Mouse (Mus musculus) liver, adult 2 months (tissue): ENCODE results near the gene Ubash3b. TPM values are rescaled to one million over a fixed set of nuclear protein-coding genes. Genes with fewer than 3 reads are reported as not detected.

Experiments used
- DNase-seq: peaks from one replicate; pipeline ENCODE4 v3.0.0-alpha.2; 2011; ENCODE audit warnings: low read depth, low spot score; ENCODE audit errors: extremely low read depth
- H3K27ac ChIP-seq: fragments of 200-500 bp; replicated peaks from 2 replicates; pipeline ENCODE4 v1.5.1; 2012; ENCODE audit warnings: low read depth, mild to moderate bottlenecking, control low read depth, inconsistent platforms, low read length; ENCODE audit not compliant: insufficient read depth
- H3K27me3 ChIP-seq: fragments of 200-500 bp; 2 replicates; pipeline ENCODE4 v1.6.1; 2012; ENCODE audit warnings: mild to moderate bottlenecking, moderate library complexity, low read length, inconsistent platforms; ENCODE audit not compliant: control insufficient read depth, insufficient read depth
- H3K36me3 ChIP-seq: fragments of 200-500 bp; 2 replicates; pipeline ENCODE4 v1.6.1; 2012; ENCODE audit warnings: low read length, inconsistent platforms; ENCODE audit not compliant: control insufficient read depth, insufficient read depth
- H3K4me1 ChIP-seq: fragments of 200-500 bp; 2 replicates; pipeline ENCODE4 v1.6.1; 2011; ENCODE audit warnings: low read length; ENCODE audit not compliant: control insufficient read depth, insufficient read depth
- H3K4me3 ChIP-seq: fragments of 200-500 bp; 2 replicates; pipeline ENCODE4 v1.5.1; 2011; ENCODE audit warnings: low read depth, mild to moderate bottlenecking, control low read depth, low read length, moderate library complexity; ENCODE audit not compliant: insufficient read depth
- H3K79me2 ChIP-seq: fragments of 200-500 bp; 2 replicates; pipeline ENCODE4 v1.6.1; 2012; ENCODE audit warnings: inconsistent platforms, mild to moderate bottlenecking, low read length, moderate library complexity; ENCODE audit not compliant: control insufficient read depth, insufficient read depth
- H3K9ac ChIP-seq: fragments of 200-500 bp; 2 replicates; pipeline ENCODE4 v1.6.1; 2012; ENCODE audit warnings: low read depth, mild to moderate bottlenecking, control low read depth, inconsistent platforms, low read length
- CTCF ChIP-seq: fragments of 200-500 bp; IDR thresholded peaks from 2 replicates; pipeline ENCODE4 v1.5.1; 2011; ENCODE audit warnings: low read depth, low read length, control low read depth
- POLR2A ChIP-seq: fragments of 200-500 bp; IDR thresholded peaks from 2 replicates; pipeline ENCODE4 v1.6.1; 2011; ENCODE audit warnings: low read length, control low read depth; ENCODE audit not compliant: insufficient read depth; ENCODE audit errors: extremely low read depth
- WGBS: fragments of 180-500 bp; shearing (Covaris S2); methylation state at CpG from one replicate; pipeline ENCODE4 v1.1.7; 2018; 5-methylcytosine and 5-hydroxymethylcytosine counted together
- polyA plus RNA-seq: library from polyadenylated mRNA; depleted of rRNA; stranded (reverse); fragments of >200 nt; gene quantifications from 2 replicates; pipeline ENCODE4 v1.2.3, GENCODE M21; 2012
- total RNA-seq: library from RNA; depleted of rRNA; stranded (reverse); fragments of >200 nt; gene quantifications from 2 replicates; pipeline ENCODE4 v1.2.3, GENCODE M21; 2014

Gene Ubash3b
- total and polyA plus RNA-seq, 2 experiments, result 0.65 to 0.76 TPM

GRCm38 (mm10) chr9:41162363-41162762, 866 bp upstream of the Ubash3b start:
- no peak overlapping the region for H3K9ac ChIP-seq
- H3K4me3 ChIP-seq, result no peak overlapping the region
- H3K27ac ChIP-seq, result no peak overlapping the region
- peaks cover 2% of the 10 kb centered on the region for H3K27me3 ChIP-seq
- peaks cover 3% of the 10 kb centered on the region; the same call in 1 of the 2 replicates for H3K4me1 ChIP-seq
- no peaks in the 10 kb centered on the region for H3K36me3 ChIP-seq
- H3K79me2 ChIP-seq, result no peaks in the 10 kb centered on the region
- no peak for TF ChIP-seq CTCF
- TF ChIP-seq POLR2A, result no peak
- no peak for DNase-seq
- WGBS, result 70% methylated on average over 4 of the region's 4 CpGs

- TF ChIP-seq POLR2A (no peak), CTCF (no peak)
- no peaks in the 10 kb centered on the region for H3K79me2 ChIP-seq
- H3K36me3 ChIP-seq, result no peaks in the 10 kb centered on the region
- no peak for DNase-seq
- peaks cover 4% of the 10 kb centered on the region for H3K27me3 ChIP-seq
- H3K4me1 ChIP-seq, result peaks cover 3% of the 10 kb centered on the region; the same call in 1 of the 2 replicates
- no peak overlapping the region for H3K4me3 ChIP-seq
- H3K27ac ChIP-seq, result no peak overlapping the region
- H3K9ac ChIP-seq, result no peak overlapping the region
- WGBS, result 75% methylated on average over 7 of the region's 7 CpGs
Measured at GRCm38 (mm10) chr9:41160536-41161176, 841 bp downstream of the Ubash3b start.

- no peak for DNase-seq
- Histone ChIP-seq H3K4me3 (no peak overlapping the region), H3K36me3 (no peaks in the 10 kb centered on the region), H3K27ac (no peak overlapping the region), H3K4me1 (peaks cover 5% of the 10 kb centered on the region; the same call in 1 of the 2 replicates), H3K79me2 (no peaks in the 10 kb centered on the region), H3K27me3 (peaks cover 3% of the 10 kb centered on the region; the same call in 1 of the 2 replicates), H3K9ac (no peak overlapping the region)
- no peak for TF ChIP-seq POLR2A
- no peak for TF ChIP-seq CTCF
- WGBS, result 89% methylated on average over 2 of the region's 2 CpGs
Measured at GRCm38 (mm10) chr9:41159223-41159622, 2.3 kb downstream of the Ubash3b start.

- H3K4me1 ChIP-seq, result peaks cover 8% of the 10 kb centered on the region; the same call in 1 of the 2 replicates
Measured at GRCm38 (mm10) chr9:41157872-41158567, 3.5 kb downstream of the Ubash3b start.

GRCm38 (mm10) chr9:41157020-41157871, 4.3 kb downstream of the Ubash3b start:
- H3K4me1 ChIP-seq, result peaks cover 9% of the 10 kb centered on the region; the same call in 1 of the 2 replicates
- under 1% methylated on average over 82 of the region's 82 CpGs for WGBS
- DNase-seq, result peak; percentile 40
- TF ChIP-seq CTCF (no peak), POLR2A (no peak)
- peaks cover 3% of the 10 kb centered on the region; the same call in 1 of the 2 replicates for H3K27me3 ChIP-seq
- peak overlapping the region; percentile 93 for H3K4me3 ChIP-seq
- H3K79me2 ChIP-seq, result no peaks in the 10 kb centered on the region
- no peaks in the 10 kb centered on the region for H3K36me3 ChIP-seq
- H3K27ac ChIP-seq, result 0 out of 2 replicates have a peak overlapping the region, but pooled peaks have one; percentile 13
- H3K9ac ChIP-seq, result peak overlapping the region; percentile 83

More at GRCm38 (mm10) chr9:41157872-41158567, 3.5 kb downstream of the Ubash3b start:
- no peaks in the 10 kb centered on the region for H3K79me2 ChIP-seq
- peaks cover 3% of the 10 kb centered on the region; the same call in 1 of the 2 replicates for H3K27me3 ChIP-seq
- no peak overlapping the region for H3K9ac ChIP-seq
- 30% methylated on average over 15 of the region's 15 CpGs for WGBS
- no peaks in the 10 kb centered on the region for H3K36me3 ChIP-seq
- no peak for DNase-seq
- no peak overlapping the region for H3K27ac ChIP-seq
- TF ChIP-seq POLR2A (no peak), CTCF (no peak)
- no peak overlapping the region; the same call in 1 of the 2 replicates for H3K4me3 ChIP-seq
